Comparison of ENCODE assay signal across 30 mouse cellular contexts in the genomic region with DNA sequence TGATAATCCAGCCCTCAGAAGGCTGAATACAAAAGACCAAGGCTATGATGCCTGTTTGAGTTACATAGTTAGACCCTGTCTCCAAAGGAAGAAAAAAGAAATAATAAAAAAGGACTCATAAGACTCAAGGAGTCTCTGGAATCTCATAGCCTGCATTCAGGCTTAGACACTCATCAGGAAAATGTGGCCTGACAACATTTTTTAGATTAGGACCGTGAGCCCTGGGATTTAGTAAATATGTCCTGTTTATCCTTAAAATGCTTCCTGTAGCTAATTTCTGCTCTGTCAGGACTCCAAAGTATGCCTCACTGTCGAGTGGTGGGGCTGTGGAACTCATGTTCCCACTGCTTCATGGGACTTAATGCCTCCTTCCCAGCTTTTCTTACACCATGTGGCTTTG.
"Had no signal": no experiment of that assay in that cellular context is flagged by ENCODE, and none has a peak within 500 bp of the region (broad histone marks: within the 10 kb centered on the region; RNA-seq: fewer than 3 reads in every experiment).

No protein-coding gene starts in this region.

- H3K27ac ChIP-seq: limb, embryonic 10.5 days; limb, embryonic 12.5 days; limb, embryonic 13.5 days; limb, embryonic 15.5 days; liver, embryonic 12.5 days; liver, embryonic 13.5 days; liver, embryonic 14.5 days; liver, embryonic 15.5 days; lung, embryonic 15.5 days; macrophage; midbrain, embryonic 10.5 days; midbrain, embryonic 12.5 days; midbrain, embryonic 13.5 days; midbrain, embryonic 15.5 days; neural tube, embryonic 12.5 days had no signal

- DNase-seq: left cerebral cortex, postnatal 4 days; liver; liver, embryonic 13.5 days; liver, postnatal 0 days; lung, adult 18-20 months; lung, adult 2 months; lung, embryonic 14.5 days; lung, postnatal 10 days; lung, postnatal 14 days; lung, postnatal 4 days; midbrain, embryonic 14.5 days had no signal

- H3K27me3 ChIP-seq: limb, embryonic 12.5 days; limb, embryonic 13.5 days; limb, embryonic 15.5 days; liver, embryonic 12.5 days; liver, embryonic 13.5 days; liver, embryonic 15.5 days; lung, embryonic 15.5 days; megakaryocyte, embryonic 14.5 days; midbrain, embryonic 12.5 days; midbrain, embryonic 13.5 days; midbrain, embryonic 15.5 days; neural tube, embryonic 12.5 days had no signal

- H3K4me2 ChIP-seq: limb, embryonic 12.5 days; limb, embryonic 13.5 days; limb, embryonic 15.5 days; liver, embryonic 11.5 days; liver, embryonic 12.5 days; liver, embryonic 13.5 days; liver, embryonic 15.5 days; lung, embryonic 14.5 days; lung, embryonic 15.5 days; midbrain, embryonic 11.5 days; midbrain, embryonic 12.5 days; midbrain, embryonic 13.5 days; midbrain, embryonic 15.5 days; neural tube, embryonic 12.5 days had no signal

- H3K4me3 ChIP-seq: limb, embryonic 10.5 days; limb, embryonic 12.5 days; limb, embryonic 13.5 days; limb, embryonic 15.5 days; liver, embryonic 12.5 days; liver, embryonic 13.5 days; liver, embryonic 15.5 days; lung, embryonic 15.5 days; megakaryocyte, embryonic 14.5 days; midbrain, embryonic 10.5 days; midbrain, embryonic 12.5 days; midbrain, embryonic 13.5 days; midbrain, embryonic 15.5 days; myocyte; neural tube, embryonic 12.5 days had no signal

- H3K9ac ChIP-seq: limb, embryonic 12.5 days; limb, embryonic 13.5 days; limb, embryonic 15.5 days; liver, embryonic 12.5 days; liver, embryonic 13.5 days; liver, embryonic 14.5 days; liver, embryonic 15.5 days; liver, postnatal 0 days; lung, embryonic 14.5 days; lung, embryonic 15.5 days; midbrain, embryonic 12.5 days; midbrain, embryonic 13.5 days; midbrain, embryonic 15.5 days; neural tube, embryonic 12.5 days had no signal

- H3K36me3 ChIP-seq: limb, embryonic 10.5 days; limb, embryonic 12.5 days; limb, embryonic 13.5 days; limb, embryonic 15.5 days; liver, embryonic 12.5 days; liver, embryonic 13.5 days; liver, embryonic 15.5 days; lung, embryonic 15.5 days; midbrain, embryonic 10.5 days; midbrain, embryonic 12.5 days; midbrain, embryonic 13.5 days; midbrain, embryonic 15.5 days; neural tube, embryonic 12.5 days had no signal

- H3K9me3 ChIP-seq: limb, embryonic 10.5 days; limb, embryonic 12.5 days; limb, embryonic 13.5 days; limb, embryonic 15.5 days; liver, embryonic 12.5 days; liver, embryonic 13.5 days; liver, embryonic 15.5 days; lung, embryonic 15.5 days; megakaryocyte, embryonic 14.5 days; midbrain, embryonic 10.5 days; midbrain, embryonic 12.5 days; midbrain, embryonic 13.5 days; midbrain, embryonic 15.5 days; neural tube, embryonic 12.5 days had no signal

- ATAC-seq: liver, embryonic 12.5 days; liver, postnatal 0 days; midbrain, embryonic 13.5 days; midbrain, embryonic 15.5 days; midbrain, embryonic 16.5 days had no signal

- H3K4me1 ChIP-seq: limb, embryonic 10.5 days; limb, embryonic 12.5 days; limb, embryonic 13.5 days; limb, embryonic 15.5 days; liver, embryonic 12.5 days; liver, embryonic 13.5 days; liver, embryonic 15.5 days; midbrain, embryonic 10.5 days; midbrain, embryonic 12.5 days; midbrain, embryonic 13.5 days; midbrain, embryonic 15.5 days; neural tube, embryonic 12.5 days had no signal
